Mouse (Mus musculus): ENCODE data around the gene Robo4. TPM values are rescaled to one million over a fixed set of nuclear protein-coding genes. Genes with fewer than 3 reads are reported as not detected.

Robo4 gene
- polyA plus RNA-seq, 1 experiment, result 25.4 TPM

DNA sequence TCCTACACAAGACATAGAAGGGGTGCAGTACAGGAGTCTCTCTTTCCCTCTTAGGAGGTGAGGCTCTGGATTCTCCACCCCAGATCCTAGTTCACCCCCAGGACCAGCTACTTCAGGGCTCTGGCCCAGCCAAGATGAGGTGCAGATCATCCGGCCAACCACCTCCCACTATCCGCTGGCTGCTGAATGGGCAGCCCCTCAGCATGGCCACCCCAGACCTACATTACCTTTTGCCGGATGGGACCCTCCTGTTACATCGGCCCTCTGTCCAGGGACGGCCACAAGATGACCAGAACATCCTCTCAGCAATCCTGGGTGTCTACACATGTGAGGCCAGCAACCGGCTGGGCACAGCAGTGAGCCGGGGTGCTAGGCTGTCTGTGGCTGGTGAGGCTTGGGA is 804 bp downstream of the Robo4 start:
- 75% methylated on average over 7 of the region's 7 CpGs for WGBS
- peak overlapping the region; percentile 88 for H3K27ac ChIP-seq (ENCODE audit: insufficient read depth, low read depth, low read length)
- peak overlapping the region; percentile 58 for H3K4me3 ChIP-seq (ENCODE audit: insufficient read depth, low read depth, low read length)
- no peak for TF ChIP-seq POLR2A (IDR thresholded peaks at IDR 0.05; ENCODE audit: low read depth, low read length)
- no peak for TF ChIP-seq CTCF (conservative IDR thresholded peaks at IDR 0.05; ENCODE audit: insufficient read depth, insufficient read length, low read depth, low read length)
- H3K4me1 ChIP-seq (ENCODE audit: control insufficient read depth, insufficient read depth, low read length), result no peaks in the 10 kb centered on the region
- no peak for DNase-seq
- H3K27me3 ChIP-seq (replicated peaks; ENCODE audit: control insufficient read depth, insufficient read depth, low read length), result no peaks in the 10 kb centered on the region
- H3K36me3 ChIP-seq (ENCODE audit: control insufficient read depth, insufficient read depth, low read length), result no peaks in the 10 kb centered on the region

DNA sequence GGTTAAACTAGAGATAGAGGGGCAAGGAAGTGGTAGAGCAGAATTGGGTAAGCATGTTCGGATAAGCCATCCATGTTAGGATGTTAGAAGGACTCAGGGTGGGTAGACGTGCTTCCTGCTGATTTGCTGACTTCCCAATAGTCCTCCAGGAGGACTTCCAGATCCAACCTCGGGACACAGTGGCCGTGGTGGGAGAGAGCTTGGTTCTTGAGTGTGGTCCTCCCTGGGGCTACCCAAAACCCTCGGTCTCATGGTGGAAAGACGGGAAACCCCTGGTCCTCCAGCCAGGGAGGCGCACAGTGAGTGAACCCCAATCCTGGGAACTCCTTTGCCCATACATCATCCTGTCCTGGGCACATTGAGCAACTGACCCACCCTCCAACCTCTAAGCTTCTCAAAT is 1.3 kb downstream of the Robo4 start:
- Histone ChIP-seq H3K4me1 (ENCODE audit: control insufficient read depth, insufficient read depth, low read length) (no peaks in the 10 kb centered on the region), H3K27ac (ENCODE audit: insufficient read depth, low read depth, low read length) (peak overlapping the region; percentile 88), H3K36me3 (ENCODE audit: control insufficient read depth, insufficient read depth, low read length) (no peaks in the 10 kb centered on the region), H3K4me3 (ENCODE audit: insufficient read depth, low read depth, low read length) (peak overlapping the region; percentile 58), H3K27me3 (replicated peaks; ENCODE audit: control insufficient read depth, insufficient read depth, low read length) (no peaks in the 10 kb centered on the region)
- no peak for DNase-seq
- 82% methylated on average over 7 of the region's 7 CpGs for WGBS
- TF ChIP-seq POLR2A (IDR thresholded peaks at IDR 0.05; ENCODE audit: low read depth, low read length), result no peak
- TF ChIP-seq CTCF (conservative IDR thresholded peaks at IDR 0.05; ENCODE audit: insufficient read depth, insufficient read length, low read depth, low read length), result no peak

DNA sequence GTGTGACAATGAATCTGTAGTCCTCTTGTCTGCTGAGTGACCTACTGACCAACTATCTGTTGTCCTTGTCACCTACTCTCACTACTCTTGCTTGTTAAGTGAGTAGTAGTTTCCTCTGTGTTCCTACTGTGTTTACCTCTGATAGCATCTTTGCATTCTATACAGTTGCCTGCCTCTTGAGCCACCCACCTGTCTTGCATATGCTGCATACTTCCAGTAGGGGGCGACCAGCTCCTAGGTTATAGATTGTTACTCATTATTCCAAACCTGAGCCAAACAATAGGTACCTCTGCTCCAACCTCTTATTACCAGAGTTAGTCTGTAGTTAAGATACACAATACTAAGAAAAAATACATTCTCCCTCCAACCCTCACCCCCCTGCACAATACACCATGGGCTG is 4.7 kb downstream of the Robo4 start:
- TF ChIP-seq POLR2A (IDR thresholded peaks at IDR 0.05; ENCODE audit: low read depth, low read length) (no peak), CTCF (conservative IDR thresholded peaks at IDR 0.05; ENCODE audit: insufficient read depth, insufficient read length, low read depth, low read length) (peak; percentile 73)
- Histone ChIP-seq H3K4me1 (ENCODE audit: control insufficient read depth, insufficient read depth, low read length) (peaks cover 8% of the 10 kb centered on the region), H3K27ac (ENCODE audit: insufficient read depth, low read depth, low read length) (no peak overlapping the region), H3K4me3 (ENCODE audit: insufficient read depth, low read depth, low read length) (no peak overlapping the region), H3K27me3 (replicated peaks; ENCODE audit: control insufficient read depth, insufficient read depth, low read length) (no peaks in the 10 kb centered on the region), H3K36me3 (ENCODE audit: control insufficient read depth, insufficient read depth, low read length) (no peaks in the 10 kb centered on the region)
- 0% methylated on average over 1 of the region's 1 CpGs for WGBS
- DNase-seq, result peak; percentile 39

DNA sequence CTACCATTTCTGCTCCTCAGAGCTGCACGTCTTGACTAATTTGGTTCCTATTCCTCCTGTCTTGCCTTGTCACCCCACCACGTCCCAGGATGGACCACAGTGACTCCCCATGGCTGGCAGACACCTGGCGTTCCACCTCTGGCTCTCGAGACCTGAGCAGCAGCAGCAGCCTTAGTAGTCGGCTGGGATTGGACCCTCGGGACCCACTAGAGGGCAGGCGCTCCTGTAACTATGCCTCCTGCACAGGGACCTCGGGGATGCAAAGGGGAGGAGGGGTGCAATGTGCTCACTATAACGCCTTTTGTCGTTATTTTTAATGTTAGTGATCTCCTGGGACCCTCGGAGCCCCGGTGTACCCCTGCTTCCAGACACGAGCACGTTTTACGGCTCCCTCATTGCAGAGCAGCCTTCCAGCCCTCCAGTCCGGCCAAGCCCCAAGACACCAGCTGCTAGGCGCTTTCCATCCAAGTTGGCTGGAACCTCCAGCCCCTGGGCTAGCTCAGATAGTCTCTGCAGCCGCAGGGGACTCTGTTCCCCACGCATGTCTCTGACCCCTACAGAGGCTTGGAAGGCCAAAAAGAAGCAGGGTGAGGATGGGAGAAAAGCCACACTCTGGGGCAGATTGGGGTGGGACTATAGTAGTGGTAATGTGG is 6.3 kb downstream of the Robo4 start:
- peaks cover 12% of the 10 kb centered on the region for H3K4me1 ChIP-seq (ENCODE audit: control insufficient read depth, insufficient read depth, low read length)
- TF ChIP-seq CTCF (conservative IDR thresholded peaks at IDR 0.05; ENCODE audit: insufficient read depth, insufficient read length, low read depth, low read length) (no peak; the same call in 1 of the 2 replicates), POLR2A (IDR thresholded peaks at IDR 0.05; ENCODE audit: low read depth, low read length) (no peak)
- no peaks in the 10 kb centered on the region for H3K27me3 ChIP-seq (replicated peaks; ENCODE audit: control insufficient read depth, insufficient read depth, low read length)
- H3K4me3 ChIP-seq (ENCODE audit: insufficient read depth, low read depth, low read length), result no peak overlapping the region
- H3K36me3 ChIP-seq (ENCODE audit: control insufficient read depth, insufficient read depth, low read length), result no peaks in the 10 kb centered on the region
- H3K27ac ChIP-seq (ENCODE audit: insufficient read depth, low read depth, low read length), result no peak overlapping the region
- 25% methylated on average over 19 of the region's 19 CpGs for WGBS
- DNase-seq, result no peak

DNA sequence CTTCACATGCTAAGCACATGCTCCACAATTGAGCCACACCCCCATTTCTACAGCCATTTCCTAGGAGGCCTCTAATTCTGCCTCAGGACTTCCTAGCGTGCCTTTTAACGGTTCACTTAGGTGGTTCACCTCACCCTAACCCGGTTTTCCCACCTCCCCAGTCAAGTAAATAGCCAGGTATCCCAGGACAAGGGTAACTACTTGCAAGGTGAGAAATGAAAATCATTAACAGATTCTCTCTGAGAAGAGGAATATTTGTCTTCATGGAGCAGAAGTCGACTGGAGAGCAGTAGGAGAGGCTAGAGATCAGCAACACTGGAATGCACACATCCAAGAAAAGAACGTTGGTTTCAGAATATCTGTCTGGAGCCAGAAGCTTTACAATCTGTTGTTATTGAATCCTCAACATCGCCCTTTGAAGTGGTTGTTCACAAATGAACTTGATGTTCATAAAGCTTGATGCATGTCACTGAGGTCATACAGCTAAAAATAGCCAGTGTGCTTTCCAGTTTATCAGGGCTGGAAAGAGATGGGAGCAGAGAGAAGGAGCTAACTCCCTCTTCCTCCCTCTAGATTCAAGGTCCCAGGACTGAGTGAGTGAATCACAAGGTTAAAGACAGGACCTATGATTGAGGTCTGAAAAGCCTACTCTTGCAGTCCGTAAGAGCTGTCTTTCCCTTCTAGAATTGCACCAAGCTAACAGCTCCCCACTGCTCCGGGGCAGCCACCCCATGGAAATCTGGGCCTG is 8.2 kb downstream of the Robo4 start:
- Histone ChIP-seq H3K27ac (ENCODE audit: insufficient read depth, low read depth, low read length) (peak overlapping the region; percentile 24; the same call in 1 of the 2 replicates), H3K4me1 (ENCODE audit: control insufficient read depth, insufficient read depth, low read length) (peaks cover 23% of the 10 kb centered on the region), H3K4me3 (ENCODE audit: insufficient read depth, low read depth, low read length) (no peak overlapping the region), H3K36me3 (ENCODE audit: control insufficient read depth, insufficient read depth, low read length) (no peaks in the 10 kb centered on the region), H3K27me3 (replicated peaks; ENCODE audit: control insufficient read depth, insufficient read depth, low read length) (no peaks in the 10 kb centered on the region)
- 40% methylated on average over 8 of the region's 8 CpGs for WGBS
- peak; percentile 55 for DNase-seq
- TF ChIP-seq CTCF (conservative IDR thresholded peaks at IDR 0.05; ENCODE audit: insufficient read depth, insufficient read length, low read depth, low read length) (no peak), POLR2A (IDR thresholded peaks at IDR 0.05; ENCODE audit: low read depth, low read length) (no peak)

DNA sequence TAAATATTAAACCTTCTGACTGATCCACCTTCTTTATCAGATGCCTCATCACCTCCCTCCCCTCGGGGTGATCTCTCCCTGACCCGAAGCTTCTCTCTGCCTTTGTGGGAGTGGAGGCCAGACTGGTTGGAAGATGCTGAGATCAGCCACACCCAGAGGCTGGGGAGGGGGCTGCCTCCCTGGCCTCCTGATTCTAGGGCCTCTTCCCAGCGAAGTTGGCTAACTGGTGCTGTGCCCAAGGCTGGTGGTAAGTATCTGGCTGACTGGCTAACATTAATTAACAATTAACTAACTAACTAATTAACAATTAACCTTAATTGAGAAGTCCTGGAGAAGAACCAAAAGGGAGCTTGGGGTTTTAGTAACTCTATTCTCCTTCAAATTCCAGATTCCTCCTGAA is 11.3 kb downstream of the Robo4 start:
- WGBS, result 29% methylated on average over 3 of the region's 3 CpGs
- H3K36me3 ChIP-seq (ENCODE audit: control insufficient read depth, insufficient read depth, low read length), result no peaks in the 10 kb centered on the region
- TF ChIP-seq POLR2A (IDR thresholded peaks at IDR 0.05; ENCODE audit: low read depth, low read length), result no peak
- no peak for TF ChIP-seq CTCF (conservative IDR thresholded peaks at IDR 0.05; ENCODE audit: insufficient read depth, insufficient read length, low read depth, low read length)
- H3K4me3 ChIP-seq (ENCODE audit: insufficient read depth, low read depth, low read length), result no peak overlapping the region
- H3K4me1 ChIP-seq (ENCODE audit: control insufficient read depth, insufficient read depth, low read length), result peaks cover 23% of the 10 kb centered on the region
- H3K27me3 ChIP-seq (replicated peaks; ENCODE audit: control insufficient read depth, insufficient read depth, low read length), result no peaks in the 10 kb centered on the region
- DNase-seq, result peak; percentile 55
- no peak overlapping the region for H3K27ac ChIP-seq (ENCODE audit: insufficient read depth, low read depth, low read length)

DNA sequence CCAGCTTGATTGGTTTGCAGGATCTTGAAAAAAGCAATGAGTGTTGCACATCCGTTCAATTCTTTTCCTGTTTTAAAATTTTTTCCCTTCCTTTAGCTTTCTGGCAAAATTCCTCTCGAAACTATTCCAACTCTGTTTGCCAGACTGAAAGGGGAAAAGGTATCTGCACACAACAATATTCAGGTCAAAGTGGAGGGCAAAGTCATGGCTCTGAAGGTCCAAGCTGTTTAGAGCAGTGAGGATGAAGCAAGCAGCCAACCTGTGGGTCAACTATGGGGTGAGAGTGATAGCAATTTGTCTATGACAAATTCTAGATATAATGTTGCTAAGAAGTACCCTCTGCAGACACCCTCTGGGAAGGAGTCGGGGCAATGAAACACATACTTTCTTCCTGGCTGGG is 13.0 kb downstream of the Robo4 start:
- no peaks in the 10 kb centered on the region for H3K27me3 ChIP-seq (replicated peaks; ENCODE audit: control insufficient read depth, insufficient read depth, low read length)
- 44% methylated on average over 3 of the region's 3 CpGs for WGBS
- H3K4me3 ChIP-seq (ENCODE audit: insufficient read depth, low read depth, low read length), result no peak overlapping the region
- H3K27ac ChIP-seq (ENCODE audit: insufficient read depth, low read depth, low read length), result no peak overlapping the region
- peaks cover 23% of the 10 kb centered on the region for H3K4me1 ChIP-seq (ENCODE audit: control insufficient read depth, insufficient read depth, low read length)
- no peak for TF ChIP-seq CTCF (conservative IDR thresholded peaks at IDR 0.05; ENCODE audit: insufficient read depth, insufficient read length, low read depth, low read length)
- no peak for TF ChIP-seq POLR2A (IDR thresholded peaks at IDR 0.05; ENCODE audit: low read depth, low read length)
- no peak for DNase-seq
- H3K36me3 ChIP-seq (ENCODE audit: control insufficient read depth, insufficient read depth, low read length), result no peaks in the 10 kb centered on the region

Measured in kidney, adult 2 months (tissue).